Mouse (Mus musculus) lung, adult 2 months (tissue): Measurements from ENCODE around the gene Wdr37.
"Not testable (repeated sequence)": the region's sequence is repeated elsewhere in the genome, so short reads cannot be mapped to it uniquely, and the experiment has no call there.

Experiments
- CTCF ChIP-seq: fragments of 200-500 bp; IDR thresholded peaks from 2 replicates; pipeline ENCODE4 v1.5.1; 2011; ENCODE audit warnings: mild to moderate bottlenecking, low read length, control low read depth; ENCODE audit not compliant: insufficient read depth
- POLR2A ChIP-seq: fragments of 200-500 bp; IDR thresholded peaks from 2 replicates; pipeline ENCODE4 v1.6.1; 2011; ENCODE audit warnings: low read depth, mild to moderate bottlenecking, control low read depth, low read length, borderline replicate concordance; ENCODE audit errors: extremely low read depth

DNA sequence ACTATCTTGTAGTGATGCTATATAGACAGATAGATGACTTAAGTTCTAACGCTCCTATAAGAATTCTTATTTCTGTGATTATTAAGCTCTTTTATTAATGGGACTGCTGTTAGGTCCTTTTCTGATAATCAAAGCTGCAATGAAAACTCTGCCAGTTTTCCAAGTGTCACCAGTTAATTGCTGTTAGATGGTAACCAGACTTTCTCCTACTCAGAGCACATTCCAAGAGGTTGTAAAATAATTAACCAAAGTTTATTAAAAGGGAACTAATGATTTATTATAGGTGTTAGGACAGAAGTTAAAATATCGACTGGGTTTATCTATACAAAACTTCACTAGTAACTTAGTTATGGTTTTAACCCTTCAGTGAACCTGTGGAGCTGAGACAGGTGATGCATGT is 34.3 kb upstream of the Wdr37 start:
- TF ChIP-seq CTCF, POLR2A: not testable (repeated sequence)
